Mouse (Mus musculus): ENCODE measurements around the gene Megf8.
A peak's percentile ranks its signal among the peaks of the same experiment; 100 is the strongest.

Megf8 gene

GRCm38 (mm10) chr7:25333596-25334307 lies 16.8 kb downstream of the Megf8 start:
- DNase-seq (ENCODE audit: low spot score in 2 of 2): peak; percentile 29 to 44

- no peak for DNase-seq (ENCODE audit: low spot score in 2 of 2)
Observed at GRCm38 (mm10) chr7:25334472-25334871, 17.5 kb downstream of the Megf8 start.

- no peak for DNase-seq (ENCODE audit: low spot score in 2 of 2)
Observed at GRCm38 (mm10) chr7:25339329-25339728, 22.4 kb downstream of the Megf8 start.

- no peak for DNase-seq (ENCODE audit: low spot score in 2 of 2)
Observed at GRCm38 (mm10) chr7:25341000-25341784, 24.2 kb downstream of the Megf8 start.

- no peak for DNase-seq (ENCODE audit: low spot score in 2 of 2)
Observed at GRCm38 (mm10) chr7:25348861-25349260, 31.9 kb downstream of the Megf8 start.

- no peak for DNase-seq (ENCODE audit: low spot score in 2 of 2)
Observed at GRCm38 (mm10) chr7:25358721-25359206, 41.8 kb downstream of the Megf8 start.

- DNase-seq (ENCODE audit: low spot score in 2 of 2): no peak
Observed at GRCm38 (mm10) chr7:25363151-25363550, 46.2 kb downstream of the Megf8 start.

GRCm38 (mm10) chr7:25363632-25364031 lies 46.7 kb downstream of the Megf8 start:
- DNase-seq (ENCODE audit: low spot score in 2 of 2): no peak

- DNase-seq (ENCODE audit: low spot score in 2 of 2): no peak
Observed at GRCm38 (mm10) chr7:25365937-25366625, 49.1 kb downstream of the Megf8 start.

- no peak for DNase-seq (ENCODE audit: low spot score in 2 of 2)
Observed at GRCm38 (mm10) chr7:25367632-25368293, 50.8 kb downstream of the Megf8 start.

- no peak for DNase-seq (ENCODE audit: low spot score in 2 of 2)
Observed at GRCm38 (mm10) chr7:25368333-25368732, 51.4 kb downstream of the Megf8 start.

GRCm38 (mm10) chr7:25369058-25369749 lies 52.2 kb downstream of the Megf8 start, which contains the start of gene Cnfn:
Cnfn (minus strand) TSS chr7:25369724.
- no peak for DNase-seq (ENCODE audit: low spot score in 2 of 2)

- DNase-seq (ENCODE audit: low spot score in 2 of 2): no peak
Observed at GRCm38 (mm10) chr7:25372441-25372840, 55.5 kb downstream of the Megf8 start.

- DNase-seq (ENCODE audit: low spot score in 2 of 2): peak; percentile 74 to 76
Observed at GRCm38 (mm10) chr7:25376556-25376955, 59.6 kb downstream of the Megf8 start.

- DNase-seq (ENCODE audit: low spot score in 2 of 2): no peak
Observed at GRCm38 (mm10) chr7:25377100-25377700, 60.2 kb downstream of the Megf8 start.

- no peak for DNase-seq (ENCODE audit: low spot score in 2 of 2)
Observed at GRCm38 (mm10) chr7:25378181-25379100, 61.5 kb downstream of the Megf8 start.

- no peak for DNase-seq (ENCODE audit: low spot score in 2 of 2)
Observed at GRCm38 (mm10) chr7:25379551-25380351, 62.8 kb downstream of the Megf8 start.

GRCm38 (mm10) chr7:25380392-25381283 lies 63.7 kb downstream of the Megf8 start:
- no peak for DNase-seq (ENCODE audit: low spot score in 2 of 2)

Data from urinary bladder, adult 18-20 months (tissue).